Comparison of ENCODE assay signal across 8 mouse cellular contexts in genomic region chr6:54597208-54597607, GRCm38 (mm10). TPM values are rescaled to one million over a fixed set of nuclear protein-coding genes. Genes with fewer than 3 reads are reported as not detected.
DNase-seq lines count a peak whose midpoint lies in the region; ATAC-seq lines count a peak whose summit lies in the region.

Gene Fkbp14, minus strand, starts transcription at chr6:54597308.

- ATAC-seq in heart, embryonic 16.5 days (replicated peaks; ENCODE audit: extremely low read depth, insufficient read depth, low FRiP score), result no peak
- no peak for ATAC-seq in liver, embryonic 12.5 days

- H3K4me1 ChIP-seq in heart, embryonic 16.5 days (ENCODE audit: control insufficient read depth, insufficient read depth, low read length), result peaks cover 15% of the 10 kb centered on the region
- H3K4me1 ChIP-seq in liver, embryonic 12.5 days, result peaks cover 25% of the 10 kb centered on the region

- H3K9ac ChIP-seq in heart, embryonic 16.5 days (ENCODE audit: low read length), result no peak within 1 kb of the TSS
- no peak within 1 kb of the TSS for H3K9ac ChIP-seq in liver, embryonic 12.5 days

- H3K4me3 ChIP-seq in heart, embryonic 16.5 days (ENCODE audit: low read length), result no peak within 1 kb of the TSS; the same call in 1 of the 2 replicates
- H3K4me3 ChIP-seq in liver, embryonic 12.5 days, result no peak within 1 kb of the TSS

- H3K27ac ChIP-seq in heart, embryonic 16.5 days (ENCODE audit: low read length), result no peak within 1 kb of the TSS
- H3K27ac ChIP-seq in liver, embryonic 12.5 days, result no peak within 1 kb of the TSS

- no peaks in the 10 kb centered on the region for H3K36me3 ChIP-seq in heart, embryonic 16.5 days (ENCODE audit: control insufficient read depth, insufficient read depth)
- H3K36me3 ChIP-seq in liver, embryonic 12.5 days, result no peaks in the 10 kb centered on the region

- no peaks in the 10 kb centered on the region for H3K9me3 ChIP-seq in heart, embryonic 16.5 days (replicated peaks; ENCODE audit: control insufficient read depth, low read length)
- no peaks in the 10 kb centered on the region for H3K9me3 ChIP-seq in liver, embryonic 12.5 days (replicated peaks)

- H3K4me2 ChIP-seq in heart, embryonic 16.5 days (ENCODE audit: low read depth, low read length), result peak within 1 kb of the TSS; percentile 67
- peak within 1 kb of the TSS; percentile 96 for H3K4me2 ChIP-seq in liver, embryonic 12.5 days

- DNase-seq in gastrocnemius, postnatal 14 days, result no peak
- no peak for DNase-seq in gastrocnemius, postnatal 36 days
- DNase-seq in adrenal gland, postnatal 10 days, result no peak
- no peak for DNase-seq in left cerebral cortex, postnatal 4 days
- no peak for DNase-seq in cerebellum, postnatal 4 days (ENCODE audit: low spot score in 2 of 2)
- DNase-seq in urinary bladder, postnatal 10 days (ENCODE audit: low spot score), result no peak

- intact Hi-C loops in gastrocnemius, postnatal 14 days (cut with DNase I; ENCODE audit: low total_unique reads), result no loop called here
- intact Hi-C loops in gastrocnemius, postnatal 36 days (cut with DNase I), result loop anchor here (5.0 kb wide), 1 partner anchor 85 kb away; the partner anchor contains the start of gene Mturn
- intact Hi-C loops in left cerebral cortex, postnatal 4 days (cut with DNase I), result loop anchor here (10.0 kb wide), 3 partner anchors 88 to 568 kb away; partner anchors contain the start of gene Mturn

- H3K27me3 ChIP-seq in heart, embryonic 16.5 days (ENCODE audit: control insufficient read depth, insufficient read depth, low read length), result no peaks in the 10 kb centered on the region
- peaks cover 20% of the 10 kb centered on the region for H3K27me3 ChIP-seq in liver, embryonic 12.5 days (replicated peaks)

- 67% methylated on average over 4 of the region's 4 CpGs for WGBS in heart, embryonic 16.5 days
- WGBS in liver, embryonic 12.5 days (ENCODE audit: insufficient replicate concordance), result 71% methylated on average over 4 of the region's 4 CpGs

RNA-seq across cellular contexts. Expression of gene Fkbp14, which starts in this region (rescaled TPM):
- 10 to 100 TPM; 14.4 to 14.7 TPM for total RNA-seq in gastrocnemius, postnatal 14 days (2021)
- 1 to 10 TPM; 5.2 to 6.0 TPM for total RNA-seq in gastrocnemius, postnatal 36 days (2021)
- 10 to 100 TPM; 19.8 to 20.7 TPM for total RNA-seq in adrenal gland, postnatal 10 days (2021)
- 21.7 and 22.3 TPM in 2 replicates for polyA plus RNA-seq in heart, embryonic 16.5 days (2015; fragmentation: Nextera tagmentation; extraction: Ambion mirVana)
- polyA plus RNA-seq in liver, embryonic 12.5 days (2016; fragmentation: Nextera tagmentation; extraction: Ambion mirVana), result 5.9 and 6.2 TPM in 2 replicates
- 1 to 10 TPM; 7.6 to 7.8 TPM for total RNA-seq in left cerebral cortex, postnatal 4 days (2021)
